Mouse (Mus musculus) C2C12 (cell line): ENCODE measurements around the gene Ndufa11. TPM values are rescaled to one million over a fixed set of nuclear protein-coding genes. Genes with fewer than 3 reads are reported as not detected.

ENCODE experiments used
- H3K27me3 ChIP-seq: one replicate; pipeline ENCODE4 v1.6.1; 2011; ENCODE audit not compliant: control insufficient read depth, insufficient read depth, insufficient read length
- H3K36me3 ChIP-seq: one replicate; pipeline ENCODE4 v1.6.1; 2011; ENCODE audit not compliant: control insufficient read depth, insufficient read depth
- H3K4me3 ChIP-seq: one replicate; pipeline ENCODE4 v1.5.1; 2011; ENCODE audit warnings: mild to moderate bottlenecking, control low read depth; ENCODE audit not compliant: poor library complexity, insufficient read depth, severe bottlenecking
- H3K79me2 ChIP-seq: one replicate; pipeline ENCODE4 v1.6.1; 2011; ENCODE audit not compliant: control insufficient read depth, insufficient read depth
- H3K79me3 ChIP-seq: one replicate; pipeline ENCODE4 v1.6.1; 2011; ENCODE audit warnings: low read depth, control low read depth
- H3ac ChIP-seq: one replicate; pipeline ENCODE3; 2011; ENCODE audit warnings: low read depth; ENCODE audit not compliant: control insufficient read depth, insufficient read length
- CEBPB ChIP-seq: IDR thresholded peaks from one replicate; pipeline ENCODE4 v1.6.1; 2011; ENCODE audit warnings: low read depth, mild to moderate bottlenecking, control low read depth, moderate library complexity
- CTCF ChIP-seq: IDR thresholded peaks from one replicate; pipeline ENCODE4 v1.5.1; 2011; ENCODE audit not compliant: control insufficient read depth, insufficient read depth, insufficient read length
- FOSL1 ChIP-seq: IDR thresholded peaks from one replicate; pipeline ENCODE4 v1.8.0; 2011; ENCODE audit warnings: mild to moderate bottlenecking, low read length; ENCODE audit not compliant: poor library complexity, insufficient read depth, severe bottlenecking
- MAX ChIP-seq: IDR thresholded peaks from one replicate; pipeline ENCODE4 v1.6.1; 2011; ENCODE audit warnings: mild to moderate bottlenecking, control low read depth
- MYOD1 ChIP-seq: IDR thresholded peaks from one replicate; pipeline ENCODE4 v1.6.1; 2011; ENCODE audit warnings: low read depth; ENCODE audit not compliant: control insufficient read depth, insufficient read length
- MYOG ChIP-seq: IDR thresholded peaks from one replicate; pipeline ENCODE4 v1.6.1; 2011; ENCODE audit not compliant: control insufficient read depth, insufficient read length; ENCODE audit errors: extremely low read depth
- USF1 ChIP-seq: IDR thresholded peaks from one replicate; pipeline ENCODE4 v1.6.1; 2011; ENCODE audit warnings: low read depth, mild to moderate bottlenecking, control low read depth, moderate library complexity
- polyA plus RNA-seq: library from polyadenylated mRNA; unstranded; fragments of >200 nt; fragmentation: generic; extraction: Trizol; gene quantifications from one replicate; pipeline ENCODE4 v1.2.1, GENCODE M21; 2012; ENCODE audit warnings: missing spikeins

Gene Ndufa11
- polyA plus RNA-seq, 1 experiment: 312 TPM

DNA sequence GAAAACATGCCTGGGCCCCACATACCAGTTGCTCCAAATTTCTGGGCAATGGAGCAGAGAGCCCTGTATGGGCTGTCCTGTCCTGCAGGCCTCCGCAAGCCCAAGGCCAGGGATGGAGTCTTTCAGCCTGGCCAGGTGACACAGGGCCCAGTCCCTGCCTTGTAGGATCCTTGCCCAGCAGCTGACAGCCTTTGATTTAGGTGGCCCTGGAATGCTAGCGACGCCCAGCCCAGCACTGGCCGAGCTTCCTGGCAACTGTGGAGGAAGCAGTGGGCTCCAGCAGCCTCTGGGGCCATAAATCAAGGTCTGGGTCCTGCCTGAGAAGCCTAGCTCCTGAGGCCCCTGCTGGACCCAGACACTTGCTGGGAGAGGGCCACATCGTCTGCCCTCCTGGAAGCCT is 4.9 kb downstream of the Ndufa11 start:
- no peaks in the 10 kb centered on the region for H3K36me3 ChIP-seq
- peaks cover 39% of the 10 kb centered on the region for H3K79me2 ChIP-seq
- TF ChIP-seq MYOG: no peak
- no peak for TF ChIP-seq USF1
- TF ChIP-seq MYOD1: no peak
- TF ChIP-seq MAX: no peak
- no peak for TF ChIP-seq FOSL1
- TF ChIP-seq CTCF: no peak
- TF ChIP-seq CEBPB: no peak
- no peak overlapping the region for H3ac ChIP-seq
- H3K79me3 ChIP-seq: peaks cover 17% of the 10 kb centered on the region
- H3K4me3 ChIP-seq: no peak overlapping the region
- no peaks in the 10 kb centered on the region for H3K27me3 ChIP-seq

- Histone ChIP-seq H3K79me2 (peaks cover 30% of the 10 kb centered on the region), H3K79me3 (peaks cover 10% of the 10 kb centered on the region), H3K36me3 (no peaks in the 10 kb centered on the region), H3ac (no peak overlapping the region), H3K4me3 (no peak overlapping the region), H3K27me3 (peaks cover 3% of the 10 kb centered on the region)
- TF ChIP-seq USF1 (no peak), CEBPB (no peak), MAX (no peak), CTCF (no peak), MYOD1 (no peak), MYOG (no peak), FOSL1 (no peak)
Measured at GRCm38 (mm10) chr17:56723419-56724161, 6.0 kb downstream of the Ndufa11 start.

DNA sequence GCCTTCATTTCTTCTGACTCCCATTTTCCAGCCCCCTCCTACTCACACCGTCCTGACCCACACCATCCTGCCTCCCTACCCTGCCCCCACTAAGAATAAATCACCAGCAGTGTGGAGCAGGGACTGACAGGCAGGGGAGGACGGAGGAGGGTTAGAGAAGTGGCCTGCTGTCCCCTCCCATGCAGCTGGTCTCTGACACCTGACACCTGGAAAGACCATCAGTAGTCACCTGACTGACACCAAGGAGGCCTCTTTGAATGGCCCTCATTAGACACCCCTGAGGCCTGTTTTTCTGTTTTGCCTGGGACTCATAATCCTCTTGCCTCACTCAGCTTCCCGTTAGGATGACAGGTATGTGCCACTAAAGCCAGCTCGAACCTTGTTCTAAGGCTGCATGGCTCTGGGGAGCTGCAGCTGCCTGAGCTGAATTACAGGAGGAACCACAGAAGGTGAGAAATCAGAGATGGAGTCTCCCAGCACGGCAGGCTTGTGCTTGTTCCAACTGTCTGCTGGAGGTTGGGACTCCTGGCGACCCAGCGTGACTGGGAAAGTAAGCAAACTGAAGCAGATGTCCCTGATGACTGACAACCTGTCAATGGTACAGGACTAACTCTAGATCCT is 9.6 kb downstream of the Ndufa11 start:
- no peaks in the 10 kb centered on the region for H3K79me3 ChIP-seq
- peaks cover 29% of the 10 kb centered on the region for H3K27me3 ChIP-seq
- TF ChIP-seq MYOD1: no peak
- TF ChIP-seq CTCF: no peak
- no peak for TF ChIP-seq FOSL1
- no peak for TF ChIP-seq MYOG
- TF ChIP-seq MAX: no peak
- TF ChIP-seq CEBPB: no peak
- no peak for TF ChIP-seq USF1
- H3K4me3 ChIP-seq: no peak overlapping the region
- H3K36me3 ChIP-seq: no peaks in the 10 kb centered on the region
- H3ac ChIP-seq: no peak overlapping the region
- H3K79me2 ChIP-seq: no peaks in the 10 kb centered on the region

DNA sequence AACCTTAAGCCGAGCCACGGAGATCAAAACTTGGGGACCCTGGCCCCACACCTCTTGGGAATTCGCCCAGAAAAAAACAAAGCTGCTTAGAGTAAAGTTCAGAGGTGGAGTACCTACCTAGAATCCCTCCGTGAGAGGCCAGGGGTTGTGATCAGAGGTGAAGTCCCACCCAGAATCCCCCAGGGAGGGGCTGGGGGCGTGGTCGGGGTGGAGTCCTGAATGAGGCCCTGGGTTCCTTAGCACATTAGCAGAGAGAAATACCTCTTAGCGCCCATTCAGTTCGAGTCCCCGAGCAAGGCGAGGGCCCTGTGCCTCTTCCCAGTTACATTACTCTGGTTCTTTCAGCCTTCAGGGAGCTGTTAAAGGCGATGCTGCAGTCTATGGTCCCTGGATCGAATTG is 10.1 kb downstream of the Ndufa11 start:
- H3K36me3 ChIP-seq: no peaks in the 10 kb centered on the region
- no peaks in the 10 kb centered on the region for H3K79me3 ChIP-seq
- no peak for TF ChIP-seq CEBPB
- TF ChIP-seq CTCF: no peak
- TF ChIP-seq MYOG: no peak
- TF ChIP-seq MAX: no peak
- TF ChIP-seq USF1: no peak
- no peak for TF ChIP-seq FOSL1
- TF ChIP-seq MYOD1: no peak
- peaks cover 32% of the 10 kb centered on the region for H3K27me3 ChIP-seq
- no peaks in the 10 kb centered on the region for H3K79me2 ChIP-seq
- H3ac ChIP-seq: no peak overlapping the region
- no peak overlapping the region for H3K4me3 ChIP-seq

DNA sequence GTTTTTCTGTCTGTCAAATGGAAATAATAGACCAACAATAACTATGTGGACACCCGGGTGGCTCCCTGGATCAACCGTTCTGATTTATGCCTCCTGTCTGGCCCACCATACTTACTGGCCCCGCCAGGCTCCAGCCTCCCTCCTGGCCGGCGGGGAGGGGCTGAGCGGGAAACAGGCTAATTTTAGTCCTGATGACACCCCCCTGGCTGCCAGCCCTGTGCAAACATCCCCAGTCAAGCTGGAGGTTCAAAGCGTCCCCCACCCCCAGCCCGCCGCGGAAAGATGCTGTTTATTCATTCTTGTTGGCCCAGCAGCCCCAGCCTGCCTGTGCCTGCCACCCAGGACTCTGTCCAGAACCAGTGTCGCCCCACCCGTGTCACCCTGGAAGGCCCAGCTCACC is 10.6 kb downstream of the Ndufa11 start:
- peaks cover 34% of the 10 kb centered on the region for H3K27me3 ChIP-seq
- no peaks in the 10 kb centered on the region for H3K79me2 ChIP-seq
- no peaks in the 10 kb centered on the region for H3K79me3 ChIP-seq
- no peaks in the 10 kb centered on the region for H3K36me3 ChIP-seq
- H3K4me3 ChIP-seq: no peak overlapping the region
- TF ChIP-seq CEBPB (no peak), MYOG (no peak), MYOD1 (no peak), CTCF (no peak), USF1 (no peak), FOSL1 (no peak), MAX (no peak)
- no peak overlapping the region for H3ac ChIP-seq

DNA sequence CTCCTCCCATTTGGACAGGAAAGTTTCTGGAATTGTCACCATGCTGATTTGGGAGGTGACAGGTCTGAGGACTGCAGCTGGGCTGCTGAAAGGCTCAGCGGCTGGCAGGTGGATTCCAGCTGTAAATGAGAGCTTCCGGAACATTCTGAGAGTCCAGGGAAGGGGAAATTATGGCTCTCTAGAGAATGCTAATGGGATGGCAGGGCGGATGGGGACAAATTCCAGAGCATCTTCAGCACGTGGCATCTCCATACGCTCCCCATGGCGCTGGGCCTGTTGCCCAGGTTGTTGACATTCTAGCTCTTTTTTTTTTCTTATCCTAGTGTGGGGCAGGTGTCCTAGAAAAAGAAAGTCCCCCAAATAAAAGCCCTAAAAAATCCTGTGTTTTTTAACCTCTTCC is 11.6 kb downstream of the Ndufa11 start:
- TF ChIP-seq USF1 (no peak), CEBPB (no peak), FOSL1 (no peak), MYOD1 (no peak), MYOG (no peak), CTCF (no peak), MAX (no peak)
- Histone ChIP-seq H3K79me2 (no peaks in the 10 kb centered on the region), H3K4me3 (no peak overlapping the region), H3ac (no peak overlapping the region), H3K36me3 (no peaks in the 10 kb centered on the region), H3K27me3 (peaks cover 44% of the 10 kb centered on the region), H3K79me3 (no peaks in the 10 kb centered on the region)
